Mouse (Mus musculus) G1E (cell line): ENCODE measurements around the gene Atp7a.

Experiments
- CTCF ChIP-seq: IDR thresholded peaks from 2 replicates; pipeline ENCODE4 v1.5.1; 2012; ENCODE audit warnings: low read depth, low read length, inconsistent platforms, mixed read lengths
- GATA1 ChIP-seq: IDR thresholded peaks from 2 replicates; pipeline ENCODE4 v1.6.1; 2012; ENCODE audit warnings: borderline replicate concordance, low read length, inconsistent platforms, mixed read lengths
- TAL1 ChIP-seq: conservative IDR thresholded peaks from 2 replicates; pipeline ENCODE4 v1.6.1; 2012; ENCODE audit warnings: low read depth, low read length, inconsistent platforms, mixed read lengths

GRCm38 (mm10) chrX:106113881-106114280, 86.8 kb downstream of the Atp7a start:
- TF ChIP-seq CTCF: no peak
- TF ChIP-seq GATA1: no peak
- TF ChIP-seq TAL1: no peak
